Mouse (Mus musculus) lung, embryonic 14.5 days (tissue): ENCODE measurements around the gene Ntf5. TPM values are rescaled to one million over a fixed set of nuclear protein-coding genes. Genes with fewer than 3 reads are reported as not detected.

ENCODE experiments used
- ATAC-seq: fragments of 200-750 bp; cut with Nextera tagmentation; 2 replicates; pipeline ENCODE4 v1.8.0; 2017; ENCODE audit warnings: mild to moderate bottlenecking, moderate TSS enrichment, moderate library complexity; ENCODE audit not compliant: insufficient read depth
- DNase-seq: peaks from one replicate; pipeline ENCODE4 v3.0.0-alpha.2; 2015
- H3K27ac ChIP-seq: fragments of 300-500 bp; sonication (generic); 2 replicates; pipeline ENCODE4 v1.5.1; 2014; ENCODE audit warnings: low read depth, mild to moderate bottlenecking, moderate library complexity
- H3K27me3 ChIP-seq: fragments of 300-500 bp; sonication (generic); 2 replicates; pipeline ENCODE4 v1.6.1; 2014; ENCODE audit warnings: low read length, control low read depth; ENCODE audit not compliant: insufficient read depth
- H3K36me3 ChIP-seq: fragments of 300-500 bp; sonication (generic); 2 replicates; pipeline ENCODE4 v1.6.1; 2014; ENCODE audit warnings: control low read depth; ENCODE audit not compliant: insufficient read depth
- H3K4me1 ChIP-seq: fragments of 300-500 bp; sonication (generic); 2 replicates; pipeline ENCODE4 v1.6.1; 2014; ENCODE audit warnings: antibody characterized with exemption, control low read depth; ENCODE audit not compliant: insufficient read depth
- H3K4me2 ChIP-seq: fragments of 300-500 bp; sonication (generic); 2 replicates; pipeline ENCODE4 v1.6.1; 2014; ENCODE audit warnings: mild to moderate bottlenecking
- H3K4me3 ChIP-seq: fragments of 300-500 bp; sonication (generic); 2 replicates; pipeline ENCODE4 v1.5.1; 2014; ENCODE audit warnings: low read depth, low read length
- H3K9ac ChIP-seq: fragments of 300-500 bp; sonication (generic); 2 replicates; pipeline ENCODE4 v1.6.1; 2014
- H3K9me3 ChIP-seq: fragments of 300-500 bp; sonication (generic); 2 replicates; pipeline ENCODE4 v1.6.1; 2016; ENCODE audit warnings: low read depth, low read length, control low read depth
- CTCF ChIP-seq: IDR thresholded peaks from 2 replicates; pipeline ENCODE4 v1.5.1; 2016; ENCODE audit warnings: antibody characterized with exemption, low read depth
- WGBS: fragments of 180-500 bp; shearing (Covaris S2); extraction: QIAGEN DNeasy Blood & Tissue Kit; methylation state at CpG from one replicate; pipeline ENCODE4 v1.1.7; 2014; 5-methylcytosine and 5-hydroxymethylcytosine counted together
- polyA plus RNA-seq: library from polyadenylated mRNA; unstranded; fragments of >200 nt; fragmentation: Nextera tagmentation; extraction: Ambion mirVana; gene quantifications from 2 replicates; pipeline ENCODE4 v1.2.1, GENCODE M21; 2014

The Ntf5 gene
- polyA plus RNA-seq, 1 experiment from 2014 or later: 1.9 TPM

DNA sequence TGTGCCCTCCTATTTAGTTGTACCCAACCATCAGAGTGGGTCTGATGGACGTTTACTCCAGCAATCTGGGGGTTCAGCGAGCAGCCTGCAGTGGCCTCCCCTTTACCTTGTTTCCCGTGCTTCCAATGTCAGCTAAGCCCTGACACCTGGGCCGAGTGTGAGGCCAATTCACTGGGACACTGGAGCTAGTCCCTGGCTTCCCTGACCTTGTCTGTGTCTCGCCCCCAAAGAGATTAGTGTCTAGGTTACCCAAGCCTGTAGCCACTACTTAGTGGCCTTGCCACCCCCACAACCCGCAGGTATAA lies 7.1 kb downstream of the Ntf5 start, which contains the start of gene Lhb:
Lhb (plus strand) TSS at position 206 of the 305 bp plus-strand sequence.
- H3K27ac ChIP-seq: no peak within 1 kb of the TSS
- peaks cover 8% of the 10 kb centered on the region; the same call in 1 of the 2 replicates for H3K4me1 ChIP-seq
- peaks cover 33% of the 10 kb centered on the region for H3K27me3 ChIP-seq
- H3K4me2 ChIP-seq: peak within 1 kb of the TSS; percentile 27
- H3K9me3 ChIP-seq: no peaks in the 10 kb centered on the region
- DNase-seq (no peak), ATAC-seq (no peak)
- no peak within 1 kb of the TSS for H3K4me3 ChIP-seq
- no peak within 1 kb of the TSS for H3K9ac ChIP-seq
- H3K36me3 ChIP-seq: peaks cover 51% of the 10 kb centered on the region
- WGBS: 54% methylated on average over 6 of the region's 6 CpGs
- TF ChIP-seq CTCF: no peak

DNA sequence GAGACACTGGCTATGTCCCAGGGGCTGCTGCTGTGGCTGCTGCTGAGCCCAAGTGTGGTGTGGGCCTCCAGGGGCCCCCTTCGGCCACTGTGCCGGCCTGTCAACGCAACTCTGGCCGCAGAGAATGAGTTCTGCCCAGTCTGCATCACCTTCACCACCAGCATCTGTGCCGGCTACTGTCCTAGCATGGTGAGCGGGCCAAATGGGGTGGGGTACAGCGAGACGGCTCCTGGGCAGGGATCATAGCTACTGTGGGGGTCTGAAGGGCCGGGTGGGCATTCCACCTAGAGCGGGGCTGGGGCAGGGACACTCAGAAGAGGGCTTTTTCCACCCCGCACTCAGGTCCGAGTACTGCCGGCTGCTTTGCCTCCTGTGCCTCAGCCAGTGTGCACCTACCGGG lies 7.7 kb downstream of the Ntf5 start:
- DNase-seq (no peak), ATAC-seq (no peak)
- no peak for TF ChIP-seq CTCF
- peaks cover 57% of the 10 kb centered on the region for H3K36me3 ChIP-seq
- 0 out of 2 replicates have a peak, but pooled peaks cover 8% of the 10 kb centered on the region for H3K4me1 ChIP-seq
- H3K4me2 ChIP-seq: no peak overlapping the region
- H3K9me3 ChIP-seq: no peaks in the 10 kb centered on the region
- H3K27ac ChIP-seq: no peak overlapping the region
- 90% methylated on average over 14 of the region's 14 CpGs for WGBS
- H3K27me3 ChIP-seq: peaks cover 27% of the 10 kb centered on the region
- no peak overlapping the region for H3K9ac ChIP-seq
- H3K4me3 ChIP-seq: no peak overlapping the region

GRCm38 (mm10) chr7:45426556-45426955 lies 13.1 kb downstream of the Ntf5 start:
- no peak for DNase-seq
- H3K27ac ChIP-seq: no peak overlapping the region
- H3K36me3 ChIP-seq: peaks cover 91% of the 10 kb centered on the region
- H3K9ac ChIP-seq: no peak overlapping the region
- H3K27me3 ChIP-seq: no peaks in the 10 kb centered on the region
- H3K4me2 ChIP-seq: no peak overlapping the region
- no peaks in the 10 kb centered on the region for H3K9me3 ChIP-seq
- WGBS: 79% methylated on average over 8 of the region's 8 CpGs
- ATAC-seq: no peak
- H3K4me1 ChIP-seq: no peaks in the 10 kb centered on the region
- TF ChIP-seq CTCF: no peak
- no peak overlapping the region for H3K4me3 ChIP-seq

DNA sequence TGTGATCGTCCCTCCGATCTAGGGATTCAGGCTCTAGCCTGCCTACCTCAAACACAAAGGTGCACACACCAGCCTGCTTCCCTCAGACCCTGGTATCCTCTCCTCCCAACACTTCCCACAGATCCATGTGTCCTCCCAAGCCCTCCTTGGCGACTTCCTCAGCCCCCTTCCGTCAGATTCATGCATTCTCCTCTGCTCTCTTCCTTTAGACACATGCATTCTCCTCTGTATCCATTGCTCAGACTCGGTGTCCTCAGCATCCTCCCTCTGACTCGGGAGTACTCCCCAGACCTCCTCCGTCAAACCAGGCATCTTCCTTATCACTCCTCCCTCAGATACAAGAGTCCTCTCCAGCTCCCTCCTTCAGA lies 20.3 kb downstream of the Ntf5 start:
- H3K9ac ChIP-seq: peak overlapping the region; percentile 93
- DNase-seq (no peak), ATAC-seq (no peak)
- H3K27ac ChIP-seq: peak overlapping the region; percentile 89
- no peaks in the 10 kb centered on the region for H3K9me3 ChIP-seq
- H3K4me1 ChIP-seq: peaks cover 19% of the 10 kb centered on the region
- H3K4me3 ChIP-seq: peak overlapping the region; percentile 87
- H3K36me3 ChIP-seq: peaks cover 31% of the 10 kb centered on the region
- WGBS: under 1% methylated on average over 7 of the region's 7 CpGs
- H3K27me3 ChIP-seq: no peaks in the 10 kb centered on the region
- H3K4me2 ChIP-seq: peak overlapping the region; percentile 98
- no peak for TF ChIP-seq CTCF

GRCm38 (mm10) chr7:45434203-45435015 lies 20.9 kb downstream of the Ntf5 start, which contains the start of gene Gys1:
TSS of gene Gys1 (plus strand) at chr7:45434844.
- H3K4me2 ChIP-seq: peak within 1 kb of the TSS; percentile 98
- peaks cover 27% of the 10 kb centered on the region for H3K36me3 ChIP-seq
- TF ChIP-seq CTCF: peak; percentile 99
- H3K9me3 ChIP-seq: no peaks in the 10 kb centered on the region
- peak within 1 kb of the TSS; percentile 87 for H3K4me3 ChIP-seq
- H3K9ac ChIP-seq: peak within 1 kb of the TSS; percentile 93
- H3K27me3 ChIP-seq: no peaks in the 10 kb centered on the region
- DNase-seq (peak; percentile 100), ATAC-seq (peak; percentile 97)
- H3K4me1 ChIP-seq: peaks cover 19% of the 10 kb centered on the region
- whole genome bisulfite sequencing: under 1% methylated on average over 45 of the region's 45 CpGs
- peak within 1 kb of the TSS; percentile 89 for H3K27ac ChIP-seq

DNA sequence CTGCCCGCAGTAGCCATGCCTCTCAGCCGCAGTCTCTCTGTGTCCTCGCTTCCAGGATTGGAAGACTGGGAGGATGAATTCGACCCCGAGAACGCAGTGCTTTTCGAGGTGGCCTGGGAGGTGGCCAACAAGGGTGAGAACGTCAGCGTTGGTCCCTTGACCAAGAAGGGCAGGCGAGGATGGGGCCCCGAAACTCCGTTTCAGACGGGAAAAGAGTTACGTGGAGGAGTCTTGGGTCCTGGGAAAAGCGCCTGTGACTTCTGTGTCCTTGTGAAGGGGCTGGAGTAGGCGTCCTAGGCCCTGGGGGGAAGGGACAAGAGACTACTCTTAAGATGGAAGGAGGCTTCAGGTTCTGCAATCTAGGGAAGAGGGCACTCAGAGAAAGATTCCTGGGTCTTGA lies 21.5 kb downstream of the Ntf5 start:
- peak overlapping the region; percentile 87 for H3K4me3 ChIP-seq
- H3K27me3 ChIP-seq: no peaks in the 10 kb centered on the region
- no peaks in the 10 kb centered on the region for H3K9me3 ChIP-seq
- peak; percentile 58 for DNase-seq
- peak overlapping the region; percentile 98 for H3K4me2 ChIP-seq
- H3K36me3 ChIP-seq: peaks cover 26% of the 10 kb centered on the region
- H3K4me1 ChIP-seq: peaks cover 19% of the 10 kb centered on the region
- no peak; the same call in none of the 2 replicates for ATAC-seq
- H3K9ac ChIP-seq: peak overlapping the region; percentile 82
- peak overlapping the region; percentile 82 for H3K27ac ChIP-seq
- no peak for TF ChIP-seq CTCF
- under 1% methylated on average over 16 of the region's 16 CpGs for WGBS

- Histone ChIP-seq H3K27me3 (no peaks in the 10 kb centered on the region), H3K27ac (no peak overlapping the region), H3K9me3 (no peaks in the 10 kb centered on the region), H3K4me1 (peaks cover 19% of the 10 kb centered on the region), H3K36me3 (peaks cover 23% of the 10 kb centered on the region), H3K4me3 (peak overlapping the region; percentile 87; the same call in 1 of the 2 replicates), H3K4me2 (peak overlapping the region; percentile 98; the same call in 1 of the 2 replicates), H3K9ac (no peak overlapping the region)
- 75% methylated on average over 5 of the region's 5 CpGs for WGBS
- ATAC-seq (no peak), DNase-seq (no peak)
- no peak for TF ChIP-seq CTCF
These were observed 22.9 kb downstream of the Ntf5 start for GRCm38 (mm10) chr7:45436444-45436843.
